Mouse (Mus musculus) liver, postnatal 0 days (tissue): Measurements from ENCODE around the gene Rcbtb2.

ENCODE experiments used
- CTCF ChIP-seq: sonication (generic); IDR thresholded peaks from 2 replicates; pipeline ENCODE4 v1.5.1; 2016; ENCODE audit warnings: antibody characterized with exemption, low read depth
- EP300 ChIP-seq: IDR thresholded peaks from 2 replicates; pipeline ENCODE4 v1.6.1; 2016; ENCODE audit warnings: antibody characterized with exemption, low read depth, mild to moderate bottlenecking

DNA sequence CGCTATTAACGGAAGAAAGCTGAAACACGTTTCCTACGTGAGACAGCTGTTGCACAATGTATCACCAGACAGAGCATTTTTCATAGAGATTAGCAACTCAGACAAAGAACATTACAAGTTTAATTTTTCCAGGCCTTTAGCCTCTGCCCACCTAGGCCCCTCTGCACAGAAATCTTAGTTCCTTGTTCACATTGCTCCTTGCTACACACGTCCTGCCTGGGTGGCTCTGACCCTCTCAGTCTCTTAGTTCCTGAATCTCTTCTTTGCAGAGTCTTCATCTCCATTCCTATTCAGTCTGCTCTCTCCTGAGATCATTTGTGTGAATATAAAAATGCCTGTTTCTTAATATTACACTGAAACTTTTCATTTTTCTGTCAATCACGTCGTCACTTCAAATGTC lies 134.5 kb downstream of the Rcbtb2 start:
- TF ChIP-seq CTCF = no peak
- no peak for TF ChIP-seq EP300
